Mouse (Mus musculus) stomach, embryonic 14.5 days (tissue): ENCODE data around the gene Dnaic2. TPM values are rescaled to one million over a fixed set of nuclear protein-coding genes. Genes with fewer than 3 reads are reported as not detected.

Source experiments
- ATAC-seq: fragments of 200-750 bp; cut with Nextera tagmentation; 2 replicates; pipeline ENCODE4 v1.8.0; 2017; ENCODE audit warnings: low read depth, moderate TSS enrichment; ENCODE audit not compliant: insufficient number of reproducible peaks, insufficient read depth, low FRiP score
- H3K27ac ChIP-seq: fragments of 300-500 bp; sonication (generic); 2 replicates; pipeline ENCODE4 v1.5.1; 2014; ENCODE audit warnings: mild to moderate bottlenecking, low read length, moderate library complexity, mixed read lengths
- H3K27me3 ChIP-seq: fragments of 300-500 bp; sonication (generic); 2 replicates; pipeline ENCODE4 v1.6.1; 2014; ENCODE audit warnings: low read length, control low read depth, mixed read lengths; ENCODE audit not compliant: control insufficient read depth, insufficient read depth
- H3K36me3 ChIP-seq: fragments of 300-500 bp; sonication (generic); 2 replicates; pipeline ENCODE4 v1.6.1; 2014; ENCODE audit warnings: mild to moderate bottlenecking, control low read depth, low read length, moderate library complexity, mixed read lengths; ENCODE audit not compliant: control insufficient read depth, insufficient read depth
- H3K4me1 ChIP-seq: fragments of 300-500 bp; sonication (generic); 2 replicates; pipeline ENCODE4 v1.6.1; 2014; ENCODE audit warnings: low read length, control low read depth, mixed read lengths; ENCODE audit not compliant: control insufficient read depth, insufficient read depth
- H3K4me2 ChIP-seq: fragments of 300-500 bp; sonication (generic); replicated peaks from 2 replicates; pipeline ENCODE4 v1.6.1; 2014; ENCODE audit warnings: low read depth, low read length, control low read depth
- H3K4me3 ChIP-seq: fragments of 300-500 bp; sonication (generic); 2 replicates; pipeline ENCODE4 v1.5.1; 2014; ENCODE audit warnings: low read depth, low read length, control low read depth
- H3K9ac ChIP-seq: fragments of 300-500 bp; sonication (generic); replicated peaks from 2 replicates; pipeline ENCODE4 v1.6.1; 2014; ENCODE audit warnings: low read depth, mild to moderate bottlenecking, control low read depth, low read length, moderate library complexity, mixed read lengths
- H3K9me3 ChIP-seq: fragments of 300-500 bp; sonication (generic); 2 replicates; pipeline ENCODE4 v1.6.1; 2016; ENCODE audit warnings: low read depth, low read length, control low read depth; ENCODE audit not compliant: control insufficient read depth
- WGBS: fragments of 180-500 bp; shearing (Covaris S2); extraction: QIAGEN DNeasy Blood & Tissue Kit; methylation state at CpG from one replicate; pipeline ENCODE4 v1.1.7; 2014; 5-methylcytosine and 5-hydroxymethylcytosine counted together
- polyA plus RNA-seq: library from polyadenylated mRNA; unstranded; fragments of >200 nt; fragmentation: Nextera tagmentation; extraction: Ambion mirVana; gene quantifications from 2 replicates; pipeline ENCODE4 v1.2.1, GENCODE M21; 2014

Gene Dnaic2
- polyA plus RNA-seq, 1 experiment from 2014 or later: 0.38 TPM

DNA sequence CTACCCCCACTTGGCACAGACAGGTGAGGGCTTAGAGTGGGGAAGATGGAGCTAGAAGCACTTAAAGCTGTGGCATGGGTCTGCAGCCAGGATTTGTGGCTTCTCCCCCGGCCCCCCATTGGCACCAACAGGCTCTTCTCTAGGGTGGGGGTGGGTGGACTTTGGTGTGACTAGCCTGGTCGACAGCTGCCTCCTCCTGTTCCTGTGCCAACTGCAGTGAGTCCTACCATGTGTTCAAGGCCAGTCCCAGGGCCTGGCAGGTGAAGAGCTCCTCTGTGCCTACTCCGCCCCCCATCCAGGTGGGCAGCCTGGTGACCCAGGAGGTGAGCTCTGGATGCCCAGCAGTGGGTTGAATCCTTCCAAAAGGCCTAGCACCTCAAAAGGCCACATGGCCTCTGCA is 60.4 kb downstream of the Dnaic2 start:
- Histone ChIP-seq H3K27me3 (peaks cover 61% of the 10 kb centered on the region), H3K9ac (no peak overlapping the region), H3K27ac (no peak overlapping the region), H3K4me3 (no peak overlapping the region), H3K4me2 (no peak overlapping the region), H3K36me3 (no peaks in the 10 kb centered on the region), H3K9me3 (no peaks in the 10 kb centered on the region), H3K4me1 (peaks cover 12% of the 10 kb centered on the region; the same call in 1 of the 2 replicates)
- WGBS: 85% methylated on average over 3 of the region's 3 CpGs
- no peak for ATAC-seq

DNA sequence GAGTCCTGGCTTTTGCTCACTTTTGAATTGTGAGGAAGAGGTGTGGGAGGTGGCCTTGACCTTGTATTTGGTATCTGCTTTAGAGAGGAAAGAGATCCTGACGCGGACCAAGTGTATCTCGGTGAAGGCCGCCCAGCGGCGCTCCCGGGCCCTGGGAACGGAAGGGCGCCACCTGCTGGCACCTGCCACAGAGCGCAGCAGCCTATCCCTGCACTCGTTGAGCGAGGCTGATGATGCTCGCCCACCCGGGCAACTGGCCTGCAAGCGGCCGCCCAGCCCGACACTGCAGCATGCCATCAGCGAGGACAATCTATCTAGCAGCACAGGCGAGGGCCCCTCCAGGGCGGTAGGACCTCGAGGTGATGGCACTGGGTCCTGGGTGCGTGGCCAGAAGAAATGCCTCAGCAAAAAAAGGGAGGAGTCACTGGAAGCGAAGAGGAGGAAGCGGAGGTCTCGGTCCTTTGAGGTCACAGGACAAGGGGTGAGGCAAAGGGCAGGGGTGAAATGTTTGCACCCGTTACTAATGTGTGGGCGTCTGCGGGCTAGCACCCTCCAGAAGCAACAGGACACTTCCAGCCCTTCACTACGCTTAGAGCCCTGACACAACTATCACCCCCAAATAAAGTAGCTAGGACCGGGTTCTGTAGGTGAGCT is 62.0 kb downstream of the Dnaic2 start:
- no peak overlapping the region for H3K27ac ChIP-seq
- H3K27me3 ChIP-seq: peaks cover 72% of the 10 kb centered on the region
- peaks cover 12% of the 10 kb centered on the region; the same call in 1 of the 2 replicates for H3K4me1 ChIP-seq
- no peaks in the 10 kb centered on the region for H3K9me3 ChIP-seq
- no peak for ATAC-seq
- H3K36me3 ChIP-seq: no peaks in the 10 kb centered on the region
- no peak overlapping the region for H3K4me2 ChIP-seq
- H3K4me3 ChIP-seq: no peak overlapping the region
- 8% methylated on average over 30 of the region's 30 CpGs for WGBS
- H3K9ac ChIP-seq: no peak overlapping the region

DNA sequence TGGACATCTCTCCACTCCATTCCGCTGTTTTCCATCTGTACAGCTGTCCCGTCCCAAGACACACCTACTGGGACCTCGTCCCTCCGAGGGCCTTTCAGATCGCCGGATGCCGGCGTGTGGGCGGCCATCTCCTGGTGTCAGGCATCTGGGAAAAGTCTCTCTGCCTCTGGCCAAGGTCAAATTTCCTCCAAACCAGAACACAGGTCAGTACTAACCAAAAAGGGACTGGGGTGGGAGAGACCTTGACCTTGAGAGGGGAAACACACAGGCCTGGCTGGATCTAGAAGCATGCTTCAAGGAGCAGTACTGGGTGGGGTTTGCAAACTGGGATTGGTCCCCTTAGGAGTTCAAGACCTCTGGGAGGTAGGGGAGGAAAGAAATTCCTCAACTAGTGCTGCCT is 62.5 kb downstream of the Dnaic2 start:
- 69% methylated on average over 9 of the region's 9 CpGs for WGBS
- Histone ChIP-seq H3K27me3 (peaks cover 72% of the 10 kb centered on the region), H3K9me3 (no peaks in the 10 kb centered on the region), H3K4me3 (no peak overlapping the region), H3K9ac (no peak overlapping the region), H3K27ac (no peak overlapping the region), H3K4me1 (peaks cover 14% of the 10 kb centered on the region; the same call in 1 of the 2 replicates), H3K4me2 (no peak overlapping the region), H3K36me3 (no peaks in the 10 kb centered on the region)
- no peak for ATAC-seq

DNA sequence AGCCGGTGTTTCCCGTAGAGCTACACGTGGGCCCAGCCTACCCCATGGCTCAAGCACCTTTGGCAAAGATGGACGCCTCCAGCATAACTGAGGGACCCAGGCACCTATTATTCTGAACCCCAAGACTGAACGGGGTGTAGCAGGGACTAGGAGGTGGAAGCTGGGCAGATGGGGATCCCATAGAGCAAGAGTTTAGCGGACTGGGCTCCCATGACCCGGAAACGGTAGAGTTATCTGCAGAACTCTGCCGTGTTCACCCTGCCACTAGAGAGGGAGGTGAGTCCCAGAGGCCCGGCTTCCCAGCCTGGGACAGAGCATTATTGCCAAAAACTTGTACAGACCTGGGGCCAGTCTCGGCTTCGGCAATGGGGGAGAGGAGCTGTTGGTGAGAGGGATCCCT is 63.0 kb downstream of the Dnaic2 start:
- H3K36me3 ChIP-seq: no peaks in the 10 kb centered on the region
- H3K9ac ChIP-seq: no peak overlapping the region
- H3K27me3 ChIP-seq: peaks cover 72% of the 10 kb centered on the region
- no peak overlapping the region for H3K4me3 ChIP-seq
- H3K27ac ChIP-seq: no peak overlapping the region
- peaks cover 19% of the 10 kb centered on the region; the same call in 1 of the 2 replicates for H3K4me1 ChIP-seq
- H3K9me3 ChIP-seq: no peaks in the 10 kb centered on the region
- H3K4me2 ChIP-seq: no peak overlapping the region
- 70% methylated on average over 12 of the region's 12 CpGs for WGBS
- no peak for ATAC-seq

DNA sequence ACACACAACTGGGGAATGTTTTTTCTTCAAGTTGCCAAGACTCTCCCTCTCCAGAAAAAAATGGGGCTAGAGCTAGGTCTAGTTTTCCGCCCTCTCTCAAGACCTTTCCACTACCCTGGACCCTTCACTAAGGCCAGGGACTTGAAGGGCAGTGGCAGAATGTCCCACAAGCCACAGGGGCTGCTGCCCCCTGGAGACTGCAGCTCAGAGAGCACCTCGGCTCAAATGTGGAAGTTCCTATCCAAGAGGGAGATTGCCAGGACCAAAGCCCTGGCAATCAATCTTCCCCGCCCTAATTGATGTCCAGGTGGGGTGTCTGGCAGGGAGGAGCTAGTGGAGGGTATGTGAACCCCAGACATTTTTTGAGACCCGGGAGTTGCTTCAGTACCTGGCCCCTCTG is 63.6 kb downstream of the Dnaic2 start:
- Histone ChIP-seq H3K27me3 (peaks cover 65% of the 10 kb centered on the region), H3K9me3 (no peaks in the 10 kb centered on the region), H3K9ac (no peak overlapping the region), H3K4me2 (no peak overlapping the region), H3K4me1 (peaks cover 21% of the 10 kb centered on the region), H3K36me3 (no peaks in the 10 kb centered on the region), H3K4me3 (no peak overlapping the region), H3K27ac (no peak overlapping the region)
- 23% methylated on average over 4 of the region's 4 CpGs for WGBS
- no peak for ATAC-seq

DNA sequence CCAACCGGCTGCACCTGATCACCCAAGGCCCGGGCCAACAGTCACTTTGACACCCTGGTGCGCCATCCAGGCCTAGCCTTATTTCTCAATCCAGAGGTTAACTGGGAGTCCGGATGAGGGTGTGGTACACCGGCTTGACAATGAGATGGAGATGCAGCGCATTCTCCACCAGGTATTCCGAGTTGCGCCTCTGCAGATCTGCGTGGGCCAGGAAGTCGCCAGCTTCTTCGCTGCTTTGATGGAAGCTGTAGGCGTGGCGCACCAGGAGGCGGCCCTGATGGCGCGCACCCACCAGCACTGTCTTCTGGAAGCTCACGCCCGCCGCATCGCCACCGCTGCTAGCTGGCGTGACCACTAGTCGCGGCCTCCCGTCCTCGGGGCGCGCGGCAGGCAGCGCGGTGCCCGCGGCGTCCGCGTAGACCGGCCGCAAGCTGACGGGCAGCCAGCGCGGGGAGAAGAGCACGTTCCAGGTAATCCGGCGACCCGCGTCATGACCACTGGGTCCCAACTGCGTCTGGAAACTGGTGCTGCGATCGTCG is 64.2 kb downstream of the Dnaic2 start:
- no peak for ATAC-seq
- no peak overlapping the region for H3K27ac ChIP-seq
- peak overlapping the region; percentile 40 for H3K4me3 ChIP-seq
- H3K4me2 ChIP-seq: peak overlapping the region; percentile 95
- H3K4me1 ChIP-seq: peaks cover 21% of the 10 kb centered on the region
- whole genome bisulfite sequencing: 3% methylated on average over 50 of the region's 50 CpGs
- no peaks in the 10 kb centered on the region for H3K9me3 ChIP-seq
- peak overlapping the region; percentile 30; the same call in 1 of the 2 replicates for H3K9ac ChIP-seq
- no peaks in the 10 kb centered on the region for H3K36me3 ChIP-seq
- peaks cover 60% of the 10 kb centered on the region for H3K27me3 ChIP-seq

DNA sequence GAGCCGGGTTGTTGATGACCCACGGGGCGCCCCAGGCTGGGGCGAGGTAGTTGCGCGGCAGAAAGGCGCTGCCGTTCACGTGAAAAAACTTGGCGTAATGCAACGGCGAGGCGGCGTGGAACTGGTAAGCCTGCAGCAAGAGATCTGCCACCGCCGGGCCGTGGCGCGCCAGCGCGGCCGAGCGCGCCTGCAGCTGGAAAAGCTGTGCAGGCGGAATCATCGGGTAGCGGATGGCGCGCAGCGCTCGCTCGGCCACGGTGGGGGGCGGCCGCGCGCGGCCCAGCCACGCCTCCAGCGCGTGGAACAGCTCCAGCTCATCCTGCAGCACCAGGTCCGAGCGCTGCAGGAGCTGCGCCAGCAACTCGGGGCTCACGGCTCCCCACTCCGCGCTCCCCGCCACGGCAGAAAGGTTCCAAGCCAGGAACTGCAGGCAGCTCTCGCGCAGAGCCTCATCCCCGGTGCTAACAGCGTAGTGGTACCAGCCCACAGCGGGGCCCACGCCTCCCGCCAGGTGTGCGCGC is 64.7 kb downstream of the Dnaic2 start:
- Histone ChIP-seq H3K9me3 (no peaks in the 10 kb centered on the region), H3K27me3 (peaks cover 54% of the 10 kb centered on the region), H3K27ac (no peak overlapping the region), H3K9ac (peak overlapping the region; percentile 30), H3K36me3 (no peaks in the 10 kb centered on the region), H3K4me2 (peak overlapping the region; percentile 95), H3K4me3 (peak overlapping the region; percentile 40), H3K4me1 (peaks cover 20% of the 10 kb centered on the region)
- no peak for ATAC-seq
- under 1% methylated on average over 46 of the region's 59 CpGs for WGBS

DNA sequence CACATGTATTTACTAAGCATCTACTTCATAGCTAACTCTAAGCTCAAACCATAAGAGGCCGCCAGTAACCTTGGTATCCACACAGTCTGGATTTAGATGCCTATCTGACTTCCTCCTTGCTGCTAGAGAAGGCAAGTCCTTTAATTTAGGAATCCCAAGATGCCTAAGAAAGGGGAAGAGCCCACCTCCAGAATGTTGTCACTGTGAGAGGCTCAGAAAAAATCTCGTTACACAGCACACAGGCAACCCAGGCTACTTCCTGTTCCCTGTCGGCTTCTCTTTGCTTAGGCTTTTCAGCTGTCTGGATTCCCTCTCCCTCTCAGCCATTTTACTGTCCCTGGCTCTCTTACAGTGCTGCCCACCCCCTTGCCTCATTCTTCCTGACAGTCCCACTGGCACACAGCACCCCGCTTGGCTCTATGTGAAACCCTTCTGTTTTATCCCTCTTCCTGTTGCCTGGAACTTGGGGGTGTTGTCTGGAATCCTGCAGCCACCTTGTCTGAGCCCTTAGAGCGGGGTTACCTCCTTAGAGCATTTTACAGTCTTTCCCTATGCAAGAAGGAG is 65.8 kb downstream of the Dnaic2 start:
- no peak overlapping the region for H3K4me3 ChIP-seq
- H3K4me1 ChIP-seq: peaks cover 20% of the 10 kb centered on the region
- ATAC-seq: no peak
- no peak overlapping the region for H3K9ac ChIP-seq
- H3K9me3 ChIP-seq: no peaks in the 10 kb centered on the region
- WGBS: 48% methylated on average over 5 of the region's 5 CpGs
- peaks cover 45% of the 10 kb centered on the region for H3K27me3 ChIP-seq
- H3K36me3 ChIP-seq: no peaks in the 10 kb centered on the region
- H3K4me2 ChIP-seq: no peak overlapping the region
- H3K27ac ChIP-seq: no peak overlapping the region
